Mouse (Mus musculus) intestine, embryonic 14.5 days (tissue): Measurements from ENCODE around the gene Sppl3. TPM values are rescaled to one million over a fixed set of nuclear protein-coding genes. Genes with fewer than 3 reads are reported as not detected.

Experiments
- ATAC-seq: fragments of 200-750 bp; cut with Nextera tagmentation; replicated peaks from 2 replicates; pipeline ENCODE4 v1.8.0; 2017; ENCODE audit warnings: low read depth, moderate number of reproducible peaks, moderate TSS enrichment, moderate library complexity; ENCODE audit not compliant: low FRiP score, low TSS enrichment
- DNase-seq: peaks from one replicate; pipeline ENCODE4 v3.0.0-alpha.2; 2018; ENCODE audit warnings: low spot score
- H3K27ac ChIP-seq: fragments of 300-500 bp; sonication (generic); 2 replicates; pipeline ENCODE4 v1.5.1; 2014; ENCODE audit warnings: low read depth, mild to moderate bottlenecking, control low read depth
- H3K27me3 ChIP-seq: fragments of 300-500 bp; sonication (generic); replicated peaks from 2 replicates; pipeline ENCODE4 v1.6.1; 2014; ENCODE audit warnings: low read length, control low read depth; ENCODE audit not compliant: control insufficient read depth, insufficient read depth
- H3K36me3 ChIP-seq: fragments of 300-500 bp; sonication (generic); 2 replicates; pipeline ENCODE4 v1.6.1; 2014; ENCODE audit warnings: low read length, control low read depth; ENCODE audit not compliant: control insufficient read depth, insufficient read depth
- H3K4me1 ChIP-seq: fragments of 300-500 bp; sonication (generic); replicated peaks from 2 replicates; pipeline ENCODE4 v1.6.1; 2014; ENCODE audit warnings: low read length, control low read depth, mixed read lengths; ENCODE audit not compliant: control insufficient read depth, insufficient read depth
- H3K4me2 ChIP-seq: fragments of 300-500 bp; sonication (generic); 2 replicates; pipeline ENCODE4 v1.6.1; 2014; ENCODE audit warnings: low read length
- H3K4me3 ChIP-seq: fragments of 300-500 bp; sonication (generic); 2 replicates; pipeline ENCODE4 v1.5.1; 2014; ENCODE audit warnings: low read depth, low read length, control low read depth, mixed read lengths
- H3K9ac ChIP-seq: fragments of 300-500 bp; sonication (generic); 2 replicates; pipeline ENCODE4 v1.6.1; 2014; ENCODE audit warnings: mild to moderate bottlenecking, low read length
- H3K9me3 ChIP-seq: fragments of 300-500 bp; sonication (generic); 2 replicates; pipeline ENCODE4 v1.6.1; 2016; ENCODE audit warnings: low read length, control low read depth; ENCODE audit not compliant: control insufficient read depth
- WGBS: fragments of 180-500 bp; shearing (Covaris S2); extraction: QIAGEN DNeasy Blood & Tissue Kit; methylation state at CpG from one replicate; pipeline ENCODE4 v1.1.7; 2014; 5-methylcytosine and 5-hydroxymethylcytosine counted together
- polyA plus RNA-seq: library from polyadenylated mRNA; unstranded; fragments of >200 nt; fragmentation: Nextera tagmentation; extraction: Ambion mirVana; gene quantifications from 2 replicates; pipeline ENCODE4 v1.2.1, GENCODE M21; 2014

Sppl3 gene
- polyA plus RNA-seq, 1 experiment from 2014 or later, result 21.5 TPM

GRCm38 (mm10) chr5:115018270-115018669, 7.3 kb downstream of the Sppl3 start:
- ATAC-seq (no peak), DNase-seq (no peak)
- Histone ChIP-seq H3K9ac (no peak overlapping the region), H3K4me3 (no peak overlapping the region), H3K4me1 (peaks cover 23% of the 10 kb centered on the region), H3K9me3 (no peaks in the 10 kb centered on the region), H3K4me2 (no peak overlapping the region; the same call in 1 of the 2 replicates), H3K27ac (no peak overlapping the region), H3K36me3 (no peaks in the 10 kb centered on the region), H3K27me3 (no peaks in the 10 kb centered on the region)
- 24% methylated on average over 2 of the region's 2 CpGs for WGBS

- Histone ChIP-seq H3K27me3 (no peaks in the 10 kb centered on the region), H3K4me3 (no peak overlapping the region), H3K36me3 (no peaks in the 10 kb centered on the region), H3K4me2 (no peak overlapping the region), H3K9me3 (no peaks in the 10 kb centered on the region), H3K9ac (no peak overlapping the region), H3K27ac (peak overlapping the region; percentile 47), H3K4me1 (peaks cover 21% of the 10 kb centered on the region)
- DNase-seq, result no peak
- ATAC-seq, result no peak
- 52% methylated on average over 4 of the region's 4 CpGs for WGBS
These were observed 7.9 kb downstream of the Sppl3 start for GRCm38 (mm10) chr5:115018813-115019212.

GRCm38 (mm10) chr5:115022021-115022420, 11.1 kb downstream of the Sppl3 start:
- H3K4me2 ChIP-seq, result no peak overlapping the region
- no peak for ATAC-seq
- 70% methylated on average over 7 of the region's 7 CpGs for WGBS

GRCm38 (mm10) chr5:115026170-115026569, 15.2 kb downstream of the Sppl3 start:
- H3K27me3 ChIP-seq, result no peaks in the 10 kb centered on the region
- no peak overlapping the region for H3K4me2 ChIP-seq
- 74% methylated on average over 4 of the region's 4 CpGs for WGBS
- no peaks in the 10 kb centered on the region for H3K36me3 ChIP-seq
- no peak overlapping the region for H3K27ac ChIP-seq
- ATAC-seq (no peak), DNase-seq (no peak)
- H3K9me3 ChIP-seq, result no peaks in the 10 kb centered on the region
- no peak overlapping the region for H3K9ac ChIP-seq
- no peak overlapping the region for H3K4me3 ChIP-seq
- H3K4me1 ChIP-seq, result no peaks in the 10 kb centered on the region; the same call in 1 of the 2 replicates

More at GRCm38 (mm10) chr5:115022021-115022420, 11.1 kb downstream of the Sppl3 start:
- Histone ChIP-seq H3K9me3 (no peaks in the 10 kb centered on the region), H3K4me1 (peaks cover 21% of the 10 kb centered on the region), H3K9ac (no peak overlapping the region), H3K27me3 (no peaks in the 10 kb centered on the region), H3K4me3 (no peak overlapping the region), H3K36me3 (no peaks in the 10 kb centered on the region), H3K27ac (no peak overlapping the region)
- DNase-seq, result no peak

- DNase-seq, result no peak
- Histone ChIP-seq H3K4me3 (no peak overlapping the region), H3K27me3 (no peaks in the 10 kb centered on the region), H3K4me1 (peaks cover 2% of the 10 kb centered on the region; the same call in 1 of the 2 replicates), H3K36me3 (no peaks in the 10 kb centered on the region), H3K4me2 (no peak overlapping the region), H3K27ac (no peak overlapping the region), H3K9me3 (no peaks in the 10 kb centered on the region), H3K9ac (no peak overlapping the region)
- 64% methylated on average over 3 of the region's 3 CpGs for WGBS
- ATAC-seq, result no peak
These were observed 16.2 kb downstream of the Sppl3 start for GRCm38 (mm10) chr5:115027109-115027508.

GRCm38 (mm10) chr5:115028920-115029319, 18.0 kb downstream of the Sppl3 start:
- H3K36me3 ChIP-seq, result no peaks in the 10 kb centered on the region
- no peak for ATAC-seq
- WGBS, result 90% methylated on average over 4 of the region's 4 CpGs

GRCm38 (mm10) chr5:115029509-115029908, 18.6 kb downstream of the Sppl3 start:
- ATAC-seq (no peak), DNase-seq (no peak)
- H3K9ac ChIP-seq, result no peak overlapping the region
- H3K4me3 ChIP-seq, result no peak overlapping the region
- 86% methylated on average over 3 of the region's 3 CpGs for WGBS
- H3K4me1 ChIP-seq, result peaks cover 15% of the 10 kb centered on the region; the same call in 1 of the 2 replicates
- no peaks in the 10 kb centered on the region for H3K9me3 ChIP-seq
- H3K27me3 ChIP-seq, result no peaks in the 10 kb centered on the region
- H3K27ac ChIP-seq, result no peak overlapping the region
- no peak overlapping the region for H3K4me2 ChIP-seq
- no peaks in the 10 kb centered on the region for H3K36me3 ChIP-seq

More at GRCm38 (mm10) chr5:115028920-115029319, 18.0 kb downstream of the Sppl3 start:
- peaks cover 14% of the 10 kb centered on the region; the same call in 1 of the 2 replicates for H3K4me1 ChIP-seq
- DNase-seq, result no peak
- no peak overlapping the region for H3K4me2 ChIP-seq
- no peak overlapping the region for H3K9ac ChIP-seq
- no peaks in the 10 kb centered on the region for H3K27me3 ChIP-seq
- H3K27ac ChIP-seq, result no peak overlapping the region
- H3K4me3 ChIP-seq, result no peak overlapping the region
- no peaks in the 10 kb centered on the region for H3K9me3 ChIP-seq

DNA sequence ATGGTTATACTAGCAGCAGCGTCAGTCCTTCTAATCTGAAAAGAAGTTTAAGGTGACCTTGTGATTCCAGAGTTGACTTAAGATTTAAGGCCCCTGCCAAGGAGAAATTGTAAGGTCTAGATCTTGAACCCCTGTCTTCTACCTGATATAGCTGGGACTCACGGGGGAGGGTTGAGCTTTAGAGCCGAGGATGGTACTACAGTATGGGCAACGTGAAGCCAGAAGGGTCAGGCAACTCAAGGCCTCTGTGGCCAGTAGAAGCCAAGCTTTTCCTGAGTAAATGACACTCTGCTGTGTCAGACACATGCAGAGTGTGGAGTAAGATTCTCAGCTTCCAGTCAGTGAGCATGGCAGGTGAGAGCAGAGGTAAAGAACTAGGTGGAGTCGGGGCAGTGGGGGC, 20.6 kb downstream of the Sppl3 start:
- no peaks in the 10 kb centered on the region for H3K36me3 ChIP-seq
- no peaks in the 10 kb centered on the region for H3K9me3 ChIP-seq
- H3K4me1 ChIP-seq, result peaks cover 15% of the 10 kb centered on the region; the same call in 1 of the 2 replicates
- H3K27me3 ChIP-seq, result no peaks in the 10 kb centered on the region
- WGBS, result 78% methylated on average over 5 of the region's 5 CpGs
- no peak overlapping the region for H3K9ac ChIP-seq
- no peak for DNase-seq
- H3K4me2 ChIP-seq, result no peak overlapping the region
- H3K4me3 ChIP-seq, result no peak overlapping the region
- no peak overlapping the region for H3K27ac ChIP-seq
- no peak for ATAC-seq

DNA sequence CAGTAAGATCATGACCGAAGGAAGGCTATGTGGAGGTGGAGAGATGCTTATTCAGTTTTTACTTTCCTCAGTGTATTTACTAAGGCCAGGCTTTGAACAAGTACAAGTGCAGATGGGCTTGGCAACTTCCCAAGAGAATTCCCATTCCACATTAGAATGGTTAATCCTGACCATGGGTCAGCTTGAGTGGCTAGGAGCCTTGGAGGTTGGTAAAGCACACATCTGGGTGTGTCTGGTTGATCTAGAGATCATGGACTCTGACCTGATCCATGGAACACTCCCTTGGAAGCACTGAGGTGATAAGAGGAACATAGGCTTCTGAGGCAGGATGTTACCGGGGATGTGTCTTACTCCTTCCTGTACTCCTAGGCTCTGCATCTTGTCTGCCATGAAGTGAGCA, 21.7 kb downstream of the Sppl3 start:
- WGBS, result 79% methylated on average over 2 of the region's 2 CpGs
- no peak for ATAC-seq

More for the DNA sequence above, 21.7 kb downstream of the Sppl3 start:
- H3K4me2 ChIP-seq, result no peak overlapping the region
- no peak for DNase-seq
- H3K27ac ChIP-seq, result no peak overlapping the region
- no peaks in the 10 kb centered on the region for H3K9me3 ChIP-seq
- H3K4me1 ChIP-seq, result 0 out of 2 replicates have a peak, but pooled peaks cover 15% of the 10 kb centered on the region
- H3K36me3 ChIP-seq, result no peaks in the 10 kb centered on the region
- no peak overlapping the region for H3K9ac ChIP-seq
- no peaks in the 10 kb centered on the region for H3K27me3 ChIP-seq
- H3K4me3 ChIP-seq, result no peak overlapping the region
